Mouse (Mus musculus): ENCODE results near the gene Ruvbl1.

- TF ChIP-seq GATA1 (IDR thresholded peaks at IDR 0.05; ENCODE audit: low read length) (no peak), TAL1 (IDR thresholded peaks at IDR 0.05; ENCODE audit: low read length) (no peak)
Measured at GRCm38 (mm10) chr6:88490629-88491354, 25.6 kb downstream of the Ruvbl1 start.

All from erythroblast, embryonic 14.5 days (primary cell).